Mouse (Mus musculus): ENCODE results near the gene Sumo1.
"Not testable (repeated sequence)": the region's sequence is repeated elsewhere in the genome, so short reads cannot be mapped to it uniquely, and the experiment has no call there.

The Sumo1 gene

GRCm38 (mm10) chr1:59633056-59633455 is 37.6 kb downstream of the Sumo1 start:
- DNase-seq, result no peak

GRCm38 (mm10) chr1:59631986-59632659 is 38.5 kb downstream of the Sumo1 start:
- no peak for DNase-seq

GRCm38 (mm10) chr1:59630356-59630755 is 40.3 kb downstream of the Sumo1 start:
- DNase-seq, result not testable (repeated sequence)

- no peak for DNase-seq
These were observed 41.4 kb downstream of the Sumo1 start for GRCm38 (mm10) chr1:59629194-59629593.

DNA sequence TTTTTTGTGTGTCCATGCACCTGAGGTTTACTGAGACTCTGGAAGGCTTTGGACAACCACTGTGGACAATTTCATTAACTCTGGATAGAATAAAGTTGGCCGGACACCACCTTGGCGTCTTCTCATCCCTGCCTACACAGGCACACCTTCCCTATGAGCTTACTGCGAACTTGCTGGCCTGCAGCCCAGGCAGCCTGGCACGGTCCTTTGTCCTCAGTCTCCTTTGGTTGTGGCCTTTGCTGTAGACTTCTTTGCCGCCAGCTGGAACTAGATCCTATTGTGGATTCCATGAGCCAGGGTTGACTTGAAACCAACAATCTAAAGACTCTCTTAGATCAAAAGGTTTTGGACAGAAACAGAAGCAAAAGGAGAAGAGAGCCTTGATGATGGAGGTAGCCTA is 45.2 kb downstream of the Sumo1 start:
- no peak for DNase-seq

GRCm38 (mm10) chr1:59623325-59624017 is 47.2 kb downstream of the Sumo1 start:
- peak; percentile 42 for DNase-seq

DNA sequence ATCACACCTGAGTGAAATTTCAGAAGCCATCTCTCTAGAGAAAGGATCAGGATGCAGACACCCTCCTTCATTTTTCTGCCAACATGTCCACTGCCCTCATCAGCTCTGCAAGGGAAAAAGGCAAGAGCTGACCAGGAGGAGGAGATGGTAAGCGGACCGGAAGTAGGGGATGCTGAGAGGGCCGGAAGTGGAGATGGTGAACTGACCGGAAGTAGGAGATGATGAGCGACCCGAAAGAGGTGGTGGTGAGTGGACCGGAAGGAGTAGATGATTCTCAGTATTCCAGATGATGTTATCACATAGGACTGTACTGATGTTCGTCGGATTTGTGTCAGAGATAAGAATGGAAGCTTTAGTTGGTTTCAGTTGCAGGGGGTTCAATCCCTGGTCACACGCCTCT is 51.4 kb downstream of the Sumo1 start:
- DNase-seq, result no peak

DNA sequence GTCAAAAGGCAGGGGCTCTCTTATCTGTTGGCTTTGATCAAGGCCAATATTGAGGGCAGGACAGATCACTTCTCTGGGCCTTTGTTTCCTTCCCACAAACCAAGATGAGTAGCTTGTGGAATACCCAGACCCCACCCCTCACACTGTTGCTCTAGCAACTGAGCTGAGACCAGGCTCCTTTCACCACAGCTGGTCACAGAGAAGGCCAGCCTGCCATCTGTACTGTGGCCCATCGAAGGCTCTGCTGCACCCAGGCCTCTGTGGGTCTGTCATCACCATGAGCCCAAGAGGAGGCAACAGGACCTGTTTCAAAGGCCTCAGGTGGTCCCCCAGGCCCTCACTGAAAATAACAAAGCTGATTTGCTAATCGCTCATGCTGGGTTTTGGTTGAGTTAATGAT is 55.6 kb downstream of the Sumo1 start:
- no peak for DNase-seq

DNA sequence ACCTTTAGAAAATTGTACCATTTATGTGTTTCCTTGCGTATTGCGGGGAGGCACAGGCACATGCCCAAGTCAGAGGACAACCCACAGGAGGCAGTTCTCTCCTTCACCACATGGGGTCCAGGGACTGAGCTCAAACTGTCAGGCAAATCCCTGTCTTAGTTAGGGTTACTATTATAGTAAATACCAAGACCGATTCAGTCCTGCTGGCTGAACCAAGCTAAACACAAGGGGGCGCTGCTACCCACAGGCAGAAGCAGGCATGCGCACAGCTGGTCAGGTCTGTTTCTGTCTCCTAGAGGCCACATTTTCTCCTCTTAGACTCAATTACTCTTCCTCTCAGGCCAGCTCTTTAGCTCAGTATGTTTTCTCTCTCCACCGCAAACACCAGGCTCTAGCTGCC is 56.8 kb downstream of the Sumo1 start:
- no peak for DNase-seq

GRCm38 (mm10) chr1:59610929-59611328 is 59.7 kb downstream of the Sumo1 start:
- DNase-seq, result no peak

GRCm38 (mm10) chr1:59609896-59610295 is 60.7 kb downstream of the Sumo1 start:
- DNase-seq, result no peak

GRCm38 (mm10) chr1:59609458-59609857 is 61.2 kb downstream of the Sumo1 start:
- DNase-seq, result no peak

- DNase-seq, result no peak
These were observed 61.7 kb downstream of the Sumo1 start for GRCm38 (mm10) chr1:59608920-59609319.

- no peak for DNase-seq
These were observed 62.4 kb downstream of the Sumo1 start for GRCm38 (mm10) chr1:59608125-59608762.

- no peak for DNase-seq
These were observed 63.6 kb downstream of the Sumo1 start for GRCm38 (mm10) chr1:59607071-59607470.

- no peak for DNase-seq
These were observed 64.2 kb downstream of the Sumo1 start for GRCm38 (mm10) chr1:59606479-59606878.

GRCm38 (mm10) chr1:59603893-59604292 is 66.7 kb downstream of the Sumo1 start:
- DNase-seq, result no peak

DNA sequence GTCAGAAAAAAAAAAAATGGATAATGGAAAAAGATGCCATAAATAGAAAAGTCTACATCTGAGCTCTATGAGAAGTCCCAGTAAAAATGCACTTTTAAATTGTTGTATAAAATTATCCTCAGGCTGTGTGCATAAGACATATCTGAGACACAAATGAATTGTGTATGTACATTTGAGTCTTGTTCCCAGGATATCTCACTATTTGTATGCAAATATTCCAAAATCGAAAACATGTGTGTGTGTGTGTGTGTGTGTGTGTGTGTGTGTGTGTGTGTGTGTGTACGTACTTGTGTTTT is 67.3 kb downstream of the Sumo1 start:
- no peak for DNase-seq

DNA sequence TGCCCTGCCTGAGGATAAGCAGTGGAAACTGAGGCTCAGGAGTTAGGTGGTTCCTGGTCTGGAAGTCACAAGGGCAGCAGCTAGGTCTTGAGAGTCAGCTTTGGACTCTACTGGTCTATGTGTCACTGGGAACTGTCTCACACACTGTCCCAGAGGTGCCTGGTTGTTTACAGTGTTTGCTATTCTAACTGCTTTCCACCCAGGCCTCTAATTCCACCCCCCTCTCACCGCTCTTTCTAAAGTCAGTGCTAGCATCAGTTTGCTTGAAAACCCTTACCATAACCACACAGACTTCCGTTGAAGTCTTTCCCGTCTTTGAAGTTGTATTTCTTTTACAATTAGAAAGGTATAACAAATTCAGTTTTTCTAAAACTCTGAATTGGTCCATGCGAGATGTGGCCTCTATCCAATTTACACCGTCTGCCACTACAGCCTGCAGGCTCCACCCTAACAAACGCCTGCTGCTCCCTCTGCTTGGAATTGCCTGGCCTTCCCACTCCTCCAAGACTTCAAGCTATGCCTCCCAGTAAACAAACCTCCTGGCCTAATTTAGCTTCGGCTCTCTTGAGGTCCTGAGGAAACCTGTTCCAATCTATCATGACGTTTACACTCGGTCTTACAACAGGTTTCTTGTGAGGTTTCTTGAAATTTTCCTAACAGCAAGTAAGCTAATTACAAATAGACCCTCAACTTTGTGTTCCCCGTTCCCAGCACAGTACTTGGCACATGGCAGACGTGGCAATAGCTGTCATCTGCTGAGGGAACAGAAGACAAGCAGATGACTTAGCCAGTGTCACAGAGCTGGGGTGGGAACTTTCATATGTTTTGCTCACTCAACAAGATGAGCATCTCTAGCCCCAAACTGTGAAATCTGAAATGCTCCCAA is 67.9 kb downstream of the Sumo1 start:
- DNase-seq, result peak; percentile 23

- no peak for DNase-seq
These were observed 75.0 kb downstream of the Sumo1 start for GRCm38 (mm10) chr1:59595609-59596008.

- no peak for DNase-seq
These were observed 75.9 kb downstream of the Sumo1 start for GRCm38 (mm10) chr1:59594586-59595266.

DNA sequence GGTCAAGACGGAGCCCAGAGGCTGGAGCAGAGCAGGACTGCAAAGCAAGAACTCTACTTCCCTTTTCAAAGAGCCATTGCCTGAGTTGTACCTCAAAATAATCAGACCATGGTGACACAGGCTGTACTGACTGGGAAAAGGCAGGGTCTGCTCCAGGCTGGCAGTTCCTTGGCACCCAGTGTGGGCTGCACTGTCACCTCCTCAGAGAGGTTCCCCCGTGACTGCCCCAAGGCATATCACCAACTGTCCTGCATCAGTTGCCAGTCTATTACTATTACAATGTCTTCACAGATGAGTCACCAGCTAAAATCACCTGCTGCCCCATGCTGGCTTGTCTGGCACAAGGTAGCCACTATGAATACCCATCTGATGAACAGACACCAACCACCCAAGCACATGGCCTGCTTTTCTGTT is 77.0 kb downstream of the Sumo1 start:
- no peak for DNase-seq

DNA sequence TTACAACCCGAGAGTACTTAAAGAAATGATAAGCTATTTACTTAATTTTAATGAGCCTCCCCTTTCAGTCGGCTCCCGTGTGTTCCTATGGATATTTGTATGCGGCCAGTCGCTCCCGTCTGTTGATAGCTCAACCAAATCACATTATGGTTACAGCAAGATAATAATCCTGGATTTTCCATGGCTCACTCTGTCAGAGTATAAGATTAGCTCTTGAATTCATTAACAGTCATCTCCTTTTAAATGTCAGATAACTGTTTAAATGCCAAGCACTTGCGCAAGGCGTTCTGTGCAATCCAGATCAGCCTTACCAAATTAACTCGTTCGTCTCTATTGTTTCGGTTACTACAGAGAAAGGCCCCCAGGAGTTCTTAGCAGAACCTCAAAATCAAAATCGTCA is 77.8 kb downstream of the Sumo1 start:
- DNase-seq, result no peak

Measured in right cerebral cortex, postnatal 25 days (tissue).